Mouse (Mus musculus): ENCODE results near the gene Rab3a. TPM values are rescaled to one million over a fixed set of nuclear protein-coding genes. Genes with fewer than 3 reads are reported as not detected.

Rab3a gene
- polyA plus RNA-seq, 1 experiment from 2014 or later, result 16.2 TPM

DNA sequence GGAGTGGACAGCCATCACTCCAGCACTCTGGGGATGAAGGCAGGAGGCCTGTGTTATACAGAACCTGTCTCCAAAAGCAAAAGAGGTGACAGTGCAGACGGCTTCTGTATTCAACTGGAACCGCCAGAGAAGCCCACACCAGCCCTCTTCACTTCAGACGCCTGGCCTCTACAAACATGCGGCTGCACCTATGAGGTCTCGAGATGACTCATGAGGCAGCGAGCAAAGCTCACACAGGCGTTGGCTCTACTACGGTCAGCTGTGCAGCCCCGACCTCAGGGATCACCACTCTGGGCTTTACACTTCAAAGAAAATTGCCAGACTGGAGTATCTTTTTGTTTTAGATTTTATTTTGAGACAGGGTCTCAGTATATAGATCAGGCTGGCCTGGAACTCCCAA is 18.4 kb downstream of the Rab3a start:
- WGBS, result 91% methylated on average over 9 of the region's 9 CpGs
- Histone ChIP-seq H3K27me3 (replicated peaks; ENCODE audit: low read depth, poor library complexity, severe bottlenecking) (0 out of 2 replicates have a peak, but pooled peaks cover 3% of the 10 kb centered on the region), H3K9me3 (no peaks in the 10 kb centered on the region), H3K27ac (replicated peaks) (no peak overlapping the region), H3K4me3 (no peak overlapping the region), H3K4me1 (peaks cover 42% of the 10 kb centered on the region), H3K36me3 (replicated peaks) (peaks cover 75% of the 10 kb centered on the region)
- DNase-seq (ENCODE audit: low spot score), result no peak

- H3K27ac ChIP-seq (replicated peaks), result no peak overlapping the region
- H3K27me3 ChIP-seq (replicated peaks; ENCODE audit: low read depth, poor library complexity, severe bottlenecking), result no peaks in the 10 kb centered on the region
- peaks cover 75% of the 10 kb centered on the region for H3K36me3 ChIP-seq (replicated peaks)
- H3K9me3 ChIP-seq, result no peaks in the 10 kb centered on the region
- peak overlapping the region; percentile 25; the same call in 1 of the 2 replicates for H3K4me3 ChIP-seq
- DNase-seq (ENCODE audit: low spot score), result no peak
- H3K4me1 ChIP-seq, result peaks cover 47% of the 10 kb centered on the region
- 89% methylated on average over 5 of the region's 5 CpGs for WGBS
Measured at GRCm38 (mm10) chr8:70773410-70773809, 18.9 kb downstream of the Rab3a start.

GRCm38 (mm10) chr8:70773833-70774232 is 19.4 kb downstream of the Rab3a start:
- H3K4me3 ChIP-seq, result peak overlapping the region; percentile 25; the same call in 1 of the 2 replicates
- no peak overlapping the region for H3K27ac ChIP-seq (replicated peaks)
- peaks cover 51% of the 10 kb centered on the region for H3K4me1 ChIP-seq
- no peaks in the 10 kb centered on the region for H3K9me3 ChIP-seq
- DNase-seq (ENCODE audit: low spot score), result no peak
- 85% methylated on average over 9 of the region's 9 CpGs for WGBS
- no peaks in the 10 kb centered on the region for H3K27me3 ChIP-seq (replicated peaks; ENCODE audit: low read depth, poor library complexity, severe bottlenecking)
- peaks cover 75% of the 10 kb centered on the region for H3K36me3 ChIP-seq (replicated peaks)

DNA sequence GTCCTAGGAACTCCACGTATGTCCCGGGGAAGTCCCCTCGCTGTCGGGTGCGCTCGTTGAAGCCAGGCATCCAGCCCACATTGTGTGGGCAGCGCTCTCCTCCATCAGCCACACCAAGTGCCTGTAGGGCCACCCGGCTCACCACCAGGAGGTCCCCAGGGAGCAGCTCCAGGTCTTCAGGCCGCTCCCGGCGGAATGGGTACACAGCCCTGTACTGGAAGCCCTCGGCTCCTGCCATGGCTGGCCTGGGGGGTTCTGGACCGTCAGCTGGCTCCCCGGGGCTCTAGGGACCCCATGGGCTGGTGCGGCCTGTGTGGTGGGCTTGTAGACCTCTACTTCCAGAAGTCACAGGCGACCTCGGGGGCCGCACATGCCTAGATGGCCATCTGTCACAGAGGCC is 20.3 kb downstream of the Rab3a start:
- Histone ChIP-seq H3K4me1 (peaks cover 43% of the 10 kb centered on the region), H3K36me3 (replicated peaks) (peaks cover 75% of the 10 kb centered on the region), H3K27ac (replicated peaks) (no peak overlapping the region), H3K9me3 (no peaks in the 10 kb centered on the region), H3K27me3 (replicated peaks; ENCODE audit: low read depth, poor library complexity, severe bottlenecking) (no peaks in the 10 kb centered on the region), H3K4me3 (peak overlapping the region; percentile 82)
- 95% methylated on average over 18 of the region's 18 CpGs for WGBS
- no peak for DNase-seq (ENCODE audit: low spot score)

GRCm38 (mm10) chr8:70775227-70775626 is 20.7 kb downstream of the Rab3a start:
- Histone ChIP-seq H3K4me3 (peak overlapping the region; percentile 82), H3K4me1 (peaks cover 42% of the 10 kb centered on the region), H3K27me3 (replicated peaks; ENCODE audit: low read depth, poor library complexity, severe bottlenecking) (no peaks in the 10 kb centered on the region), H3K9me3 (no peaks in the 10 kb centered on the region), H3K27ac (replicated peaks) (peak overlapping the region; percentile 96; the same call in 1 of the 2 replicates), H3K36me3 (replicated peaks) (peaks cover 75% of the 10 kb centered on the region)
- 92% methylated on average over 5 of the region's 5 CpGs for WGBS
- no peak for DNase-seq (ENCODE audit: low spot score)

- Histone ChIP-seq H3K27me3 (replicated peaks; ENCODE audit: low read depth, poor library complexity, severe bottlenecking) (no peaks in the 10 kb centered on the region), H3K4me3 (peak overlapping the region; percentile 82), H3K4me1 (peaks cover 42% of the 10 kb centered on the region), H3K9me3 (no peaks in the 10 kb centered on the region), H3K36me3 (replicated peaks) (peaks cover 75% of the 10 kb centered on the region), H3K27ac (replicated peaks) (peak overlapping the region; percentile 96)
- no peak for DNase-seq (ENCODE audit: low spot score)
- WGBS, result 3% methylated on average over 34 of the region's 34 CpGs
Measured at GRCm38 (mm10) chr8:70775851-70776495, 21.5 kb downstream of the Rab3a start.

- Histone ChIP-seq H3K9me3 (no peaks in the 10 kb centered on the region), H3K4me1 (peaks cover 42% of the 10 kb centered on the region), H3K27ac (replicated peaks) (peak within 1 kb of the TSS; percentile 96), H3K36me3 (replicated peaks) (peaks cover 75% of the 10 kb centered on the region), H3K4me3 (peak within 1 kb of the TSS; percentile 82), H3K27me3 (replicated peaks; ENCODE audit: low read depth, poor library complexity, severe bottlenecking) (no peaks in the 10 kb centered on the region)
- peak; percentile 99 for DNase-seq (ENCODE audit: low spot score)
- WGBS, result under 1% methylated on average over 94 of the region's 94 CpGs
Measured at GRCm38 (mm10) chr8:70776496-70777444, 22.3 kb downstream of the Rab3a start, which contains the start of gene Pik3r2. Pik3r2 (minus strand) TSS chr8:70776713.

- 87% methylated on average over 11 of the region's 11 CpGs for WGBS
- H3K36me3 ChIP-seq (replicated peaks), result peaks cover 74% of the 10 kb centered on the region
- no peak for DNase-seq (ENCODE audit: low spot score)
- H3K4me1 ChIP-seq, result peaks cover 23% of the 10 kb centered on the region
- no peaks in the 10 kb centered on the region for H3K9me3 ChIP-seq
- H3K27ac ChIP-seq (replicated peaks), result no peak overlapping the region
- H3K27me3 ChIP-seq (replicated peaks; ENCODE audit: low read depth, poor library complexity, severe bottlenecking), result no peaks in the 10 kb centered on the region
- H3K4me3 ChIP-seq, result 0 out of 2 replicates have a peak overlapping the region, but pooled peaks have one; percentile 12
Measured at GRCm38 (mm10) chr8:70780093-70780492, 25.6 kb downstream of the Rab3a start.

DNA sequence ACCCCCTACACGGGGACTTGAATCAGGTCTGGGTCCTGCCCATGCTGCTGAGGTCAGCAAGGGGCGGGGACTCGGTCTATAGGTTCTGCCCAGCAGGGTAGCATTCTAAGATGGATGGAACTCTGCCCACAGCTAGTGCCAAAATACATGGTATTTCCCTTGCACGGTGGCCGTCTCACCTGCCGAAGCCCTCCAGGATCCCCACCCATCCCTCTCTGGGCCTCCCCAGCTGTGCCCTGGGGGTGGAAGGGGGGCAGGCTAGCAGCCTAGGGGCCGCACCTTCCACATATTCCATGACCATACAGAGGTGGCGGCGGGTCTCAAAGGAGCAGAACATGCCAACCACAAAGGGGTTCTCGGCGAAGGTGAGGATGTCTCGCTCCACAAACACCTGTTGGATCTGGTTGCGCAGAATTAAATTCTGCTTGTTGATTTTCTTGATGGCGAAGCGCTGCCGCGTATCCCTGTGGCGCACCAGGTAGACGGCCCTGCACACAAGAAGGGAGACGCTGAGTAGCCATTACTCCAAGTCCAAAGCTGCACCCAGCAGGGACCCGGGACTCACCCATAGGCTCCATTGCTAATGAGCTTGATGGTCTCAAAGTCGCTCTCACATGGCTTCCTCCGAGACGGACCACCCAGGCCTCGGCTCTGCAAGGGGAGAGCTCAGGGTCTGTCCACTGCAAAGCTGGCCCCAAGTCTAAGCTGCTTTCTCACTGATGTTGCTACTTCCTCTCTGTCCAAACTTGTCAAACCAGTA is 32.0 kb downstream of the Rab3a start:
- no peak overlapping the region for H3K27ac ChIP-seq (replicated peaks)
- H3K36me3 ChIP-seq (replicated peaks), result peaks cover 82% of the 10 kb centered on the region
- WGBS, result 87% methylated on average over 25 of the region's 25 CpGs
- no peak for DNase-seq (ENCODE audit: low spot score)
- no peak overlapping the region for H3K4me3 ChIP-seq
- H3K9me3 ChIP-seq, result no peaks in the 10 kb centered on the region
- H3K4me1 ChIP-seq, result peaks cover 45% of the 10 kb centered on the region
- peaks cover 33% of the 10 kb centered on the region for H3K27me3 ChIP-seq (replicated peaks; ENCODE audit: low read depth, poor library complexity, severe bottlenecking)

GRCm38 (mm10) chr8:70787051-70787445 is 32.6 kb downstream of the Rab3a start:
- WGBS, result 92% methylated on average over 3 of the region's 3 CpGs

DNA sequence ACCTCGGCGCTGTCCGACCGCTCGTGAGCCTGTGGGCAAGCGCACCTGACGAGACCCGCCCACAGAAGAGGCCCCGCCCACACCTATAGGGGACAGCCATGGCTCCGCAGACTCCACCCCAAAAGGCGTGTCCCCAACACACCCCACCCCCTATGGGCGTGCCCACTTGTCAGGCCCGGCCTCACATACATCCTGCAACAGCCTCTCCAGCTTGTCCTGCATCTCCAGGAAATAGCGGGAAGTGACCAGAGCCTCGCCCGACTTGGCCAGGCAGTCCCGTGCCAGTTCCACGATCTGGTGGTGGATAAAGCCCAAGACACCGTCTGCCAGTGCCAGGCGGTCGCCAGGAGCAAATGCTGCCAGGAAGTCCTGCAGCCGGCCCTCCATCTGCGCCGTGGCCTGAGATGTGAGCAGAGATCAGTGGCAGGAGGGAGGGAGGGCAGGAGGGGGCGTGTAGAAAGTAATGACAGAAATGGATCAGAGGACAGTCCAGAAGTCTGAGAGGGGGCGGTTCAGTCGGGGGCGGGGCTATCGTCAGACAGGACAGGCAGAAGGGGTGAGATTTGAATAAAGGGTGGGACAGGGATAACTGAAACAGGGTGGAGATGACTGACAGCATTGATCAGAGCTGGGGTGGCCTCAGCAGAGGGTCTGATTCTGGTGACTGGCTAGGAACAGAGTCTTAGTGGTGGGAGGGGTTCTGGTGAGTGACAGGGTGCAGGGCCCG is 33.6 kb downstream of the Rab3a start:
- Histone ChIP-seq H3K27ac (replicated peaks) (0 out of 2 replicates have a peak overlapping the region, but pooled peaks have one; percentile 2), H3K27me3 (replicated peaks; ENCODE audit: low read depth, poor library complexity, severe bottlenecking) (peaks cover 34% of the 10 kb centered on the region), H3K4me1 (peaks cover 61% of the 10 kb centered on the region), H3K9me3 (no peaks in the 10 kb centered on the region), H3K4me3 (peak overlapping the region; percentile 46), H3K36me3 (replicated peaks) (peaks cover 67% of the 10 kb centered on the region)
- peak; percentile 87 for DNase-seq (ENCODE audit: low spot score)
- WGBS, result 9% methylated on average over 30 of the region's 30 CpGs

More at GRCm38 (mm10) chr8:70787051-70787445, 32.6 kb downstream of the Rab3a start:
- no peak for DNase-seq (ENCODE audit: low spot score)
- Histone ChIP-seq H3K9me3 (no peaks in the 10 kb centered on the region), H3K27me3 (replicated peaks; ENCODE audit: low read depth, poor library complexity, severe bottlenecking) (peaks cover 34% of the 10 kb centered on the region), H3K36me3 (replicated peaks) (peaks cover 77% of the 10 kb centered on the region), H3K4me3 (peak overlapping the region; percentile 46; the same call in 1 of the 2 replicates), H3K27ac (replicated peaks) (no peak overlapping the region), H3K4me1 (peaks cover 51% of the 10 kb centered on the region)
